Mouse (Mus musculus) embryo, embryonic 10 days (tissue): Measurements from ENCODE around the gene Gm11213.
A peak's percentile ranks its signal among the peaks of the same experiment; 100 is the strongest.

Experiments used
- DNase-seq: peaks from one replicate; pipeline ENCODE4 v3.0.0-alpha.2; 2015; ENCODE audit warnings: low spot score

Gm11213 gene

DNA sequence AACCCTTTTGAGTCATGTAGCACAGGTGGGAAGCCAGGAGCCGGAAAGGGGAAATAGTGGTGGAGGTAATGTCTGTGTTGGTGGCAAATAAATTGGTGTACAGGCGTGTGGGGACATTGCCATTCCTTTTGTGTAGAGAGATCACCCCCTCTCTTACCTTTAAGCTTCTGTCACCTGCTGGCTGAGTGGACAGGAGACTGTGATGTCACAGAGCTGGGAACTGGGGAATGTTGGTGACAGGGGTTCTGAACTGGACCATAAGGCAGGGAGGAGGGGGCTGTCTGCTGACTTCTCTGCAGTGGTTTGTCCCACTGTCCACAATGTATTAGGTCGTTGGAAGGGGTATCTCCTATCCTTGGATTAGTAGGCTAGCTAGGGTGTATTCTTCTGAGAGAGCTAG, at the start of gene Gm11213:
TSS of gene Gm11213 (minus strand) at position 317 of the 400 bp plus-strand sequence.
- no peak for DNase-seq

DNA sequence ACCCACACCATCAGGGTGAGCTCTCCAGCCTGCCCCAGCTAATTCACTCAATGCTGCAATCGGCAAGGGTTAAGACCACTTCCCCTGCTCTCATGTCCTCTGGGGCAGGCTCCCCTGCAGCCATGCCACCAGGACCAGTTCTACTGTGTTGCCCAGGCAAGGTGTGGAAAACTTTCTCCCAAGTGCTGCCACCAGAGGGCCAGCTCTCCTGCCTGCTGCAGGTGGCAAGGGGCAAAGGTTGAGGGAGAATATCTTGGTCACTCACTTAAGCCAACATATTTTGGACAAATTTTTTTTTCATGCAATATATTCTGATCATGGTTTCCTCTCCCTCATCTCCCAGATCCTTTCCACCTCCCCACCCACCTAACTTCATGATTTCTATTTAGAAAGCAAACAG, 49.3 kb upstream of the Gm11213 start:
- no peak for DNase-seq

DNA sequence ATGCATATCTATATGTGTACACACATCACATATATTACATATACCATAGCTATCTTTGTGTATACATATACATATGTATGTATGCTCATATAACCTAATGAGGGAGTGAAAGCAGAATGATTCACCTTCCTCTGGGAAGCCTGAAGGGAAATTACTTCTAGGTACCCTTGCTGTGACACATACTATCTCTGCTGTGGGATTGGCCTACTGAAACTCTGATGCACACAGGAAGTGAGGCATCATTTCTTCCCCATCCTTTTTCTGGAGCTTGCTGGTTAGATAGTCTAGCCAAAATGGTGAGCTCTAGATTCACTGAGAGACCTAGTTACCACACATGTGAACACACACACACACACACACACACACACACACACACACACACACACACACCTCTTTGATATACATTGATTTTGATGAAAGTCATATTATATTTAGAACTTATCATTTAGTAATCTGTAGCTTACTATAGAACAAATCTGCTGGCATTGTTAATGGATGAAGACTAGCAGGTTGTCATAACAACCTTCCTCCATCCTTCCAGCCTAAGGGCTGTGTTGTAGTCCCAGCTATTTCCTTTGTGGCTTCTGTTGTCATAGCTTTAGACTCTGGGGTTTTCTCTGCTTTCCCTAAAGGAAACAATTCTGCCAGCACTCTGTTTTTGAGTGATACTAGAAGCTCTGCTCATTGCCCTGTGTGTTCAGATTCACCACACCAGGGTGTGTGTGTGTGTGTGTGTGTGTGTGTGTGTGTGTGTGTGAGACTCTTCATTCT, 39.1 kb upstream of the Gm11213 start:
- no peak for DNase-seq

DNA sequence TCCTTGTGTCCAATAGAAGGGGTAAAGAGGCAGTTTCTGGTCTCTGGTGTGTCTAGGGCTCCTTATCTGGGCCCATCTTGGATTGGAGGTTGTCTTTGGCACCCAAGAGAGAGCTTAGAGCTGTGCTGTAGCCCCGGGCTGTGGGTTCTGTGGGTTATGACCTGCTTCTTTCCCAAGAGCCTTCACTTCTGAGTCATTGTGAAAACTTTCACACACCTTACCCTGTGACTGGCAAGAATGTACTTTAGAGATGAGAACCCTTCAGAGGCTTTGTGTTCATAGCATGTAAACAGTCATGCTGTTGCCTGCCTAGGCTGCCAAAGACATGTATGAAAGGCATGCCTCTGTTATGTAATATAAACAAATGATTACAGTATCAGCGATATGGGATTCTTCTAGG, 34.8 kb upstream of the Gm11213 start:
- DNase-seq = no peak

DNA sequence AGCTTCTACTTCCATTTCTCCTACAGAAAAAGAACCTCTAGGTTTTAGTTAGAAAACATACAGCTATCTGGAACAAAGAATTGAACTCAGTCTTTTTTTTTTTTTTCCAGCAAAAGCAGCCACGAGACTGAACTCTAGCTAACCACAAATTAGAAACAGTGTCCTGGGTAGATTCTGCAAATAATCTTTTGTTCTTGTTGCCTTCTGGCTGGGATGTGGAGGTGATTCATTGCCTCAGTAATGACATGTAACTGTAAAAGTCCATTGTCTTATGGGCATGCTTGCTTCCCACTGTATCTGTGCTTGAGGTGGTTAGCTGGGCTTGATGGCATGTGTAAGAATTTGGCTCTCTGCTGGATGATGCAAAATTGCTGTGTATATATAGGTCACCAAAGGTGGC, 33.5 kb upstream of the Gm11213 start:
- no peak for DNase-seq

DNA sequence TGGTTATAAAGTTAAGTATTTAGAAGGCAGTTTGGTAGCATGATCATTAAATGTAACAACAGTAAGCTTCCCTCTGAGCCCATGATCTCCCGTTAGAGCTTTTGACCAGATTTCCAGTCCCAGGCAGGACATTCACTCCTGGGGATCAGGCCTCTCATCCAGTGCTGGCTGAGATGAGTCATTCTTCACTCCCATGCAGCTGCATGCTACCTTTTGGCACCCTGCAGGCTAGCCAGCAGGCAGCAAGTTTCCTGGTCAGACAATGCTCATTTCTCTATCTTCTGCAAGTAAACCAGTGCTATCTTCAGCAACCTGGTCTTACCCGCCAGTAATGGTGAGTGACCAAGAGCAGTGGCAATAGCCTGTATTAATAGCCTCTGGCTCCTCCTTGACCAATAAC, 28.1 kb upstream of the Gm11213 start:
- DNase-seq = no peak

DNA sequence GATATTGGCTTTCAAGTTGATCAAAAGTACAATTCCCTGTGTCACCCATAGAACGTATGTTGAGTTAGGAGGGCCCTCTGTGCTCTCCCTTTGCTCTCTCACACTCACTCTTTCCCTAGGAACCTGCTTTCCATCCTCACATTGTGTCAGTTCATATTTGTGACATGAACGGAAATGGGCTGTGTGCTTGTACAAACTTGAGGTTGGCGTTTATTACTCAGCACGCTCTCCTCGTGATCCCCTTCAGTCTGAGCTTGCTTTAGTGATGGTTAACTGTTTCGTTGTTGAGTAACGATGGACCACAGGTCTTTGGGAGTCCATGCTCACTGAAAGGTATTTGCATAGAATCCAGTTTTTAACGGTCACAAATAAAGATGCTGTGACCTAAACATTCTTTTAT, 22.1 kb upstream of the Gm11213 start:
- no peak for DNase-seq

DNA sequence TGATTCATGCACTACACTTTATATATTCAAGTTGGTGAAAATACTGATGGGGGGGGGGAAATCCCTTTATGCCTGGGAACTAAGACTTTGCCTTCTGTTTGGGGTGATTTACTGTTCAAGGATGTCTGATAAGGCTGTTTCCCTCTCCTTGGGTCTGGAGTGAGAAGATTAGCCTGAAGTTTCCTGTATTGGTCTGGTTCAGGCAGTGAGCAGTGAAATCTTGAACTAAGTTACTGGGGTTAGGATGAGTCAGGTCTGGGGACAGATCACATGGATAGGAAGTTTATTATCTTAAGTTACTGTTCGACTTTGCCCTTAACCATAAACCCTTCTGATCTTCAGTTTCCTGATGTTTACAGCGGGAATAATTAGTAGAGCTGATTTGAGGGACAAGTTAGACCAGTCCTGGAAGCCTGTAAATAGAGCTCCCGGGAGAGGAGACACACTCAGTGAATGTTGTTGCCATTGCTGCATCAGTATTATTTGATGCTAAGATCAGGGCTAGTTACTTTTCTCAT, 20.6 kb upstream of the Gm11213 start:
- no peak for DNase-seq

DNA sequence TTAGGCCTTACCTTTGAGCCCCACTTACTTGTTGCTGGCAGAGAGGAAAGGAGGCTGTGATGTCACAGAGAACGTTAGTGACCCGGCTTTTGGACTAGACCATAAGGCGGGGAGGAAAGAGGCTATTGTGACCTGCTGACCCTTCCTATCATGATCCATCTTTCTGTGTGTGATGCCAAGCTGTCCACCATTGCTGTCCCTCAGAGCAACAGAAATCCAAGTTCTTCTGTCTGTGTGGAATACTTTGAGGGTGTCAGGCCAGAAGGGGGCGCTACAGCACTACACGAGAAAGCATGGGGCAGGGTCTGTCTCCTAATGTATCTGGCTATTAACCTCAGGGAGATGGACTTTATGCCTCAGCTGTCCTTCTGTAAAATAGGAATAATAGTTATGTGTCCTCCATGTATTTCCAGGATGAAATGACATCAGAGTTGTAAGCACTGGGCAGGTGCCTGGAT, 17.3 kb upstream of the Gm11213 start, which contains the start of gene Tex48:
TSS of gene Tex48 (minus strand) at position 51 of the 458 bp plus-strand sequence.
- peak; percentile 72 for DNase-seq

DNA sequence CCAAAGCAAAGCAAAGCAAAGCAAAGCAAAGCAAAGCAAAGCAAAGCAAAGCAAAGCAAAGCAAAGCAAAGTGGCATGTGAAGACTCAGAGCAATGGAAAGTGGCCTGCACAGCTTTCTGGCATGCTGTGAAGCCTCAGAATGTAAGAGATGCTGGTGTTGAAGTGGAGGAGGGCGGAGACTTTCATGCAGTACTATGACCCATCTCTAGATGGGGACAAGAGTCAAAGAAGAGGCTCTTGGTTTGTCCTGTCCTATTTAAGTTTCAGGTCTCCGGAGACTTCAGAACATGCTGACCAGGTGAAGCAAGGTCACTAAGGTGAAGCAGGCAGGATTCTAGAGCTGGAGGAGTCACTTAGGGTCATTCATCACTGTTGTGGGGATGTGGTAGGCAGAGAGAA, 16.8 kb upstream of the Gm11213 start:
- DNase-seq = no peak

DNA sequence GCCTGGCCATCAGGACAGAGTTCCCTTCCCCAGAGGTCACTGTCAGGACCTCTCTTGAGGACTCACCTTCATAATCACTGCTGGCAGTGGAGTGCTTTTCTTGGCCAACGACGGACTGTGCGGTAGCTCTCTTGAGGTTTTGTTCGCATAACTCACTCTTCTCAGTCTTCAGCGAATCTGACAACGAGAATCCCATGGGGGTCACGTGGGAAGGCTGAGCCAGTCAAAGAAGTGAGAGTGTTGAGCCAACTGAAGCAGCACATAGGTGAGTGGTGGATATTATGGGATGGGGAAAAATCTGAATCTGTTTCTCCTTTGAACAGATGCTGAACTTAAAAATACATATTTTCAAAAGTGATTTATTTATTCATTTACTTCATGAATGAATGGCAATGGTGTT, 3.3 kb upstream of the Gm11213 start:
- DNase-seq = no peak

DNA sequence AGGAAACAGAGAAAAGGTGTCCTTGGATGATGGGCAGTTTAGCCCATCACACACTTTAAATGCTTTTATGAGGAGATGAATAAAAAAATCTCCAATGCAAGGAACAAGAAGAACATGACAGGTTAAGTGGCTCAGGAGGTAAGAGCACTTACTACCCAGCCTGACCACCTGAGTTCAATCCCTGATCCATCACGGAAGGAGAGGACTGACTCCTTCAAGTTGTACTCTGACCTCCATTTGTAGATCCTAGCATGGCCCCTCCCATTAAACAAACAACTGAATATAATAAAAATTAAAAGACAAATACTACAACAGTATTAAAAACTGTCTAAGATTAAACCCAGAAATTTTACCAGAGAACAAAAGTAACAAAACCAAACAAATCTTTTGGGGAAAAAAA, 907 bp upstream of the Gm11213 start:
- DNase-seq = no peak

DNA sequence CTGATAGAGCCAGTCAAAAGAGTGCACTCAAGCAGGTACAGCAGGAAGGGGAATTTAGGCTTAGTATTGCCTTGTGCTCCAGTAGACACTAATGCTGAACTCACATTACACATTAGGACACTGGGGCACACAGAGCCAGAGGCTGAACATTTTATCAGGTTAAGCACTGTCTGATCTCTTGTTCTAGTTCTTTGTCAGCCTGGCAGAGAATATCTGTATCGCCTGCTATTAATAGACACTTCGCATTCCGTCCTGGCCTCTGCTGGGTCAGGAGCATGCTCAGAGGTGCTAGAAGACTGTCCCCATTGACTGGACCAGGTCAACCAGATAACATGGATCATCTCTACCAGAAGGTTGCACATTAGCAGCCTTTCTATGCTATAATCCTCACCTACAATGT, 484 bp upstream of the Gm11213 start:
- DNase-seq = no peak

DNA sequence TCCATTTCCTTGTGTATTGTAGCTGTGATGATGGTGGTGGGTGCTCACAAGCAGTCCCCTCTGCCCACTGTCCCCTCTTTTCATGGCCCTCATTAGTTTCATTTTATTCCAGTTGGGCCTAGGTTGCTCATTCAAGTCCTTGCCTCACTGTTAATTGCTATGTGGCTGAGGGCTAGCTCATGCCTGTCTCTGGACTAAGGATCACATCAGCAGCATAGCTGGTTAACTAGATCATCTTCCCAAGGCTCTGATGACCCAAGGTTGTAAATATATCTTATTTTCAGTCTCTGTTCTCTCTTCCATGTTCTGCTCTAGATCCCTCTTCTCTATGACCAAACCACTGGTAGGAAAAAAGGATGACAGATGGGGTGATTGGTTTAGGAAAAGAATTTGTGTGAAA, 3.8 kb downstream of the Gm11213 start:
- no peak for DNase-seq

DNA sequence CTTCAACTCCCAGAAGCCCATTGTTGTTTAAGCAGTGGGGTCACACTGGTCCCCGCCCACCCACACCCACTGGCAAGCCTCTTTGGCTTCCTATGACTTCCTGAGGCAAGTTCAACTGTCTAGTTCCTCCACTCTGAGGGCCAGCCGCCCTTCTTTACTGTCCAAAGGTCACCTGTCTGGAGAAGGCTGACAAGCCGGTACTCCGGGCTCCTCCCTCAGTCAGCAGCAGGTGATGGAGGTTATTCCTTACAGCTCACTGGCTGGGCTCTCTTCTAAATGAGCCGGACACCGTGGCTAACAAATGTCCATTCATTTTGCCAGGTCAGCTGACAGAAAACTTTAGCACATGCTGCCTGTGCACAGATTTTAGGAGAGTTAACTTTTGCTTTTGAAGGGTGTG, 4.3 kb downstream of the Gm11213 start:
- DNase-seq = no peak

DNA sequence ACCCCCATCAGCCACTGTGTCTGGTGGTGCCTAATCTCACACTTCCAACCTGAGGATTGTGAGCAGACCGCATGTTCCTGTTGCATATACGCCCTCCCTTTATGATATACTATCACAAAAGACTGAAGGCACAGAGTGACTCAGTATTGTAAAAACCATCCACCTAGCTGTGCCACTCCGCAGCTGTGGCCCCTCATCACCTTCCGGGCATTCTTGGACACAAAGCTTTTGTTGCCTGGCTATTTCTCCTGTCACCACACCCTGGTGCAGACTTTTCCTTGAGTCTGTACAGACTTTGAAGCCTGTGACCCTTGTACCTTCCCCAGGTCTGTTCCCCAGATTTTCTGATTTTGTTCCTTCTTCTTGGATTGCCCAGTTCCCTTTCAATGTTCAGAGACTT, 9.1 kb downstream of the Gm11213 start:
- no peak for DNase-seq

DNA sequence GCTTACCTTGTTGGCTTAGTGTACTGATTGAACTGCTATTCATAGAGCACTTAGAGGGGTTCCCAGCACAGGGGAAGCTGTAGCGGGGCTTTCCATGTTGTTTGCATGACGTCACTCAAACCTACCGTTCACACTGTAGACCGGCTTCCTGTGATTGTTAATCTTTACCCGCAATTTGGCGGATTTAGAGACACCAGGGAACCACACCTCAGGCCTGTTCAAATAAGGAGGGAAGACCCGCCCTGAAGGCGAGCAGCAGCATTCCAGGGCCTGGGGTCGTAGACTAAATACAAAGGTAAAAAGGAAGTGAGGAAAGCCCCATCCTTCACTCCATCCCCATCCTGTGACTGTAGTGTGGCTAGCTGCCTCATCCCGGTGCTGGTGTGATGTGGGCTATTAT, 9.8 kb downstream of the Gm11213 start:
- DNase-seq = no peak

DNA sequence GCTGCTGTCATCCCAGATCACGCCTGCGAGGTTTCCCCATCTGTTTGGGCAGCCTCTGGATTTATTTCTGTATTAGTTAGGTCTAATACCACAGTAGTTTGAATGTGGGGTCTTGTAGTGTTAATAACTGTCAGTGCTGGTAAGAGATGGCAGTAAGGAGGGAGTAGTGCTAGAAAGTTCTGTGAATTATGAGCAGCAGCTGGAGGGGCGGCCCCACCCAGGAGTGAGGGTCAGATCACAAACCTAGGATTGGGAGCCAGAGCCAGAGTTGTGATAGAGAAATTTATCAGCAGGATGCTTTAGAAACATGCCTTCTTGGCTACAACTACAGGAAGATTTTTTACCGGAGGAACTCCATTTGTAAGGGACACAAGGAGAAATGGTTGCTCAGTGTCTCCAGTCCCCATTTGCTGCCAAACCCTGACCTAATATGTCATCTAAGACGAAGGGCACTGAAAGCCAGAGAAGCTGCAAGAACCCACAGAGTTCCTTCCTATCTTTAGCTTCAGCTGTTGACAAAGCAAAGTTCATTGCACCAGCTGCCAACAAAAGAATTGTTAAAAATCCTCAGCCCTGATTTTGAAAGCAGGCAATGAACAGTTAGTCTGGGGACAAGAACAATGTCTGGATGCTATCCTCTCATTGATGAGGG, 10.5 kb downstream of the Gm11213 start:
- DNase-seq = no peak

DNA sequence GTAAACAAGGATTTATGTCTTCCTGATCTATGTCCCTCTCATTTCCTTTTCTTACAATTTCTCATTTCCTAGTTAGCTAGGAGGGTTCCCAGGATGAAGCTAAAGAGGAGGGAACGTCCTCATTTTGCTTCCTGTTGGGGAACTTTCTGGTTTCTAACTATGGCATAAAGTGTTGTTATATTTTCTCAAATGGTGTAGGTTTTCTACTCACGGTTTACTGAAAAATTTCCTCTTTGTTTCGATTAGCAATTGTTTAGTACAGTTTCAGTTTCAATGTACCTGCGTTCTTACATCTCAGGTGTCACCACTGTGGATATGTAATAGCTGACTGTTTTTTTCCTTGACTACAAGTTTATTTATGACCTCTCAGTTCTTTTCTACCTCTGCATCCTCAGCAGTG, 14.5 kb downstream of the Gm11213 start:
- DNase-seq = no peak

DNA sequence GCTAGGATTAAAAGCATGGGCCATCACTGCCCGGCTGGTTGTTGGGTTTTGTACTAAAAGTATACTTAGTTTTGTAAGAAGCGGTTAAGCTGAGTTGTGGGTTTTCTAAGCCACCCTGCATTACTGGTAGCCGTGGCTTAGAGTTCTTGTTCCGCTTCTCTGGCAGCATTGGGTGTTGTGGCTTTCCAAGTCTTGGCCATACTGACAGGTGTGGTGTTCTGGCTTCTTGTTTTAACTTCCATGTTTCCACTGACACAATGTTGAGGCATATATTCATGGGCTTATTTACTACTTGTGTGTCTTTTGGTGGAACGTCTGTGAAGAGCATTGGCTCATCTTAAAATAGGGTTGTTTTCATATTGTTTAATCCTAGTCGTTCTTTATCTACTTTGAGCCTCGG, 15.1 kb downstream of the Gm11213 start:
- DNase-seq = no peak

DNA sequence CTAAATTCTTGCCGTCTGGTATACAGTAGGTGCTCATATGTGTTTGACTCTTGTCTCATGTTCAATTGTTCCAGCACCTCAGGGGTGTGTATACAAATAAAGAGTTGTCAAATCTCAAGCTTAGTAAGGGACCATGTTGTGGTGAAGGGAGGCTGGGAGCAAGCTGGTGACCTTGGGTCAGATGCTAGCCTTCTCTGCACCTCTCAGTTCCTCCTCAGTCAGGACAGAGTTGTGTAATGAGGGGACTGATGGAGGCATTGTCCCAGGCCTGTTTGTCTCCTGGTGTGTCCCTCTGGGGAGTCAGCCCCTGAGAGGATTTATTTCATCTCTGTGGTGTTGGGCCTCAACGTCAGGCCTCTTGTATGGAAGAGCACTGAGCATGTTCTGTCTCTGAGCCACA, 18.8 kb downstream of the Gm11213 start:
- DNase-seq = no peak

DNA sequence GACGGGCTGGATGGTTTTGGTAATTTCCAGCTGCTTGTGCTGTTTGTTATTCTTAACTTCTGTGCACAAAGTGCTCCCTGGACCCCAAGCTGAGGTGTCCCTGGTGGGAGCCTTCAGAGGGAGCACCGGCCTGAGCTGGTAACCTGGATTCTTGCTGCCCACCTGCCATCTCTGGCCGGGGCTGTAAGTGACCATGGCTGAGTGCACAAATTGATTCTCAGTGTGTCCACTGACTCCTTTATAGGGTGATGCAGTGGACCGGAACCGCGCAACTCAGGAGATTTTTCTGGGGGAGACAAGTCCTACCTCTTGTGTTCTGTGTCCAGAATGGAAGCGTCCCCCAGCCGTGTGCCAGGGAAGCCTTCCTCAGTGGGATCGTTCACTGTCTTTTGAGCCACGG, 19.8 kb downstream of the Gm11213 start:
- DNase-seq = no peak

DNA sequence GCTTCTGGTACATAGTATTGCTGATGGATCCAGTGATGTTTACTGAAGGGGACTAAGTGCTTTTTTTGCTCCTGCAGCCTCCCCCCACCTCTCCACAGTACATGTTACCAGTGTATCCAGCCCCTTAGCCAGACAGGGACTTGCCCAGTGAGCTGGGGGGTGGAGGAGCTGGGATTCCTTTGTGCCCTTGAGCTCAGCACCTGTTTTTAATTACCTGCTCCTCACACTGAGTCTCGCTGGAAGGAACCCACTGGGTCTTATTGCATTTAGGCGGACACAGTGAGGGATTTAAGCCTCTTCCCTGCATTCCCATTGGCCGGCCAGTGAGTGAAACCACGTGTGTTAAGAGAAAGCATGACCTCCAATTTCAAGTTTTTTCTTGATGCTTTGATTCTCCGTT, 22.5 kb downstream of the Gm11213 start:
- DNase-seq = peak; percentile 83

DNA sequence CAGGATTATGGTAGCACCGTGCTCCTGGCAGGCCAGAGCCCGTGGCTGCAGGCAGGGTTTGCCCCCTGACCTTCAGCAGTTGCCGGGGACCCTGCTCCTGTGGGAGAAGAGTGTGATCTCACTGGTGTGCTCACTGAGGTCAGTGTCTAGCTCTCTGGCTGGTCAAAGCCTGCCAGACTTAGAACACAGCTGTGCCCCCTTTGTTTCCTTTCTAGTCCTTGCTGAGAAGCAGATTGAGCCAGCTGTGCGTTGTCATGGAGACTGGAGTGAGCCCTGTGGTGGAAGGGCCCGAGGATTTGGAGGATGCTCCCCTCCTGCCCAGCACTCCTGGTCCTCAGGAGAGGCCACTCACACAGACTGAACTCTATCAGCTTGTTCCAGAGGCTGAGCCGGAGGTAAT, 25.0 kb downstream of the Gm11213 start:
- DNase-seq = peak; percentile 80
